Mouse (Mus musculus) kidney, postnatal 0 days (tissue): ENCODE results near the gene Apoa2. TPM values are rescaled to one million over a fixed set of nuclear protein-coding genes. Genes with fewer than 3 reads are reported as not detected.
"Not testable (repeated sequence)": the region's sequence is repeated elsewhere in the genome, so short reads cannot be mapped to it uniquely, and the experiment has no call there.

ENCODE experiments used
- ATAC-seq: fragments of 200-750 bp; cut with Nextera tagmentation; replicated peaks from 2 replicates; pipeline ENCODE4 v1.8.0; 2017; ENCODE audit warnings: low read depth, moderate number of reproducible peaks, moderate TSS enrichment, moderate library complexity; ENCODE audit not compliant: low FRiP score
- DNase-seq: peaks from one replicate; pipeline ENCODE4 v3.0.0-alpha.2; 2016; ENCODE audit warnings: low spot score
- H3K27ac ChIP-seq: fragments of 300-500 bp; sonication (generic); 2 replicates; pipeline ENCODE4 v1.5.1; 2014; ENCODE audit warnings: mild to moderate bottlenecking
- H3K27me3 ChIP-seq: fragments of 300-500 bp; sonication (generic); 2 replicates; pipeline ENCODE4 v1.6.1; 2014; ENCODE audit warnings: low read length, mixed read lengths; ENCODE audit not compliant: insufficient read depth
- H3K36me3 ChIP-seq: fragments of 300-500 bp; sonication (generic); 2 replicates; pipeline ENCODE4 v1.6.1; 2014; ENCODE audit warnings: low read length, mixed read lengths; ENCODE audit not compliant: insufficient read depth
- H3K4me1 ChIP-seq: fragments of 300-500 bp; sonication (generic); replicated peaks from 2 replicates; pipeline ENCODE4 v1.6.1; 2014; ENCODE audit warnings: antibody characterized with exemption, low read length, mixed read lengths; ENCODE audit not compliant: insufficient read depth
- H3K4me2 ChIP-seq: fragments of 300-500 bp; sonication (generic); 2 replicates; pipeline ENCODE4 v1.6.1; 2014; ENCODE audit warnings: mild to moderate bottlenecking, low read length, moderate library complexity, mixed read lengths
- H3K4me3 ChIP-seq: fragments of 300-500 bp; sonication (generic); replicated peaks from 2 replicates; pipeline ENCODE4 v1.5.1; 2014; ENCODE audit warnings: low read depth, low read length
- H3K9ac ChIP-seq: fragments of 300-500 bp; sonication (generic); 2 replicates; pipeline ENCODE4 v1.6.1; 2014; ENCODE audit warnings: low read depth, low read length
- H3K9me3 ChIP-seq: fragments of 300-500 bp; sonication (generic); replicated peaks from 2 replicates; pipeline ENCODE4 v1.6.1; 2016; ENCODE audit warnings: low read length, inconsistent platforms, mixed read lengths
- CTCF ChIP-seq: IDR thresholded peaks from 2 replicates; pipeline ENCODE4 v1.5.1; 2016; ENCODE audit warnings: antibody characterized with exemption, low read depth, mild to moderate bottlenecking, moderate library complexity
- WGBS: fragments of 180-500 bp; shearing (Covaris S2); extraction: QIAGEN DNeasy Blood & Tissue Kit; methylation state at CpG from one replicate; pipeline ENCODE4 v1.1.7; 2014; 5-methylcytosine and 5-hydroxymethylcytosine counted together
- polyA plus RNA-seq: library from polyadenylated mRNA; unstranded; fragments of >200 nt; fragmentation: Nextera tagmentation; extraction: Ambion mirVana; gene quantifications from 2 replicates; pipeline ENCODE4 v1.2.1, GENCODE M21; 2015

The Apoa2 gene
- polyA plus RNA-seq, 1 experiment from 2014 or later, result 21.1 TPM

- ATAC-seq, result 0 out of 2 replicates have a peak, but pooled peaks have one; percentile 41
- no peak for TF ChIP-seq CTCF
- H3K27me3 ChIP-seq, result no peaks in the 10 kb centered on the region
- no peak overlapping the region for H3K9ac ChIP-seq
- H3K9me3 ChIP-seq, result no peaks in the 10 kb centered on the region
- no peak overlapping the region; the same call in 1 of the 2 replicates for H3K4me2 ChIP-seq
- peaks cover 60% of the 10 kb centered on the region for H3K36me3 ChIP-seq
- 0 out of 2 replicates have a peak, but pooled peaks cover 3% of the 10 kb centered on the region for H3K4me1 ChIP-seq
- DNase-seq, result peak; percentile 89
- 42% methylated on average over 15 of the region's 15 CpGs for WGBS
- H3K4me3 ChIP-seq, result no peak overlapping the region
- peak overlapping the region; percentile 71 for H3K27ac ChIP-seq
Measured at GRCm38 (mm10) chr1:171239992-171240744, 15.3 kb downstream of the Apoa2 start.

DNA sequence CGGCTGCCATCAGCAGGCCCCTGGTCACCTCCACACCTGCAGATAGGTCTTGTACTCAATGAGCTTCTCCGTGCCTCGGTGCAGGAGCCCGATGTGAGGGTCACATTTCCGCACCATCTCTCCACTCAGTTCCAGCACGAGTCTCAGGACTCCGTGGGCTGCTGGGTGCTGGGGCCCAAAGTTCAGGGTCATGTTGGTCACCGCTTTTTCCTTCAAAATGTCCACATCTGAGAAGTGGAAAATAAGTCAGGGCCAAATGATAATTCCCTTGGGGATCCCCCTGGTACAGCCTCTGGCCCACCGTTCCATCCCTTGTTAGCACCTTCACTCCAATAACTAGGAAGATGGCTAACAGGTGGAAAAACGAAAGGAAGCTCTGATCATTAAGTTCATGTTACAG is 16.1 kb downstream of the Apoa2 start:
- no peak for TF ChIP-seq CTCF
- DNase-seq (no peak), ATAC-seq (no peak)
- H3K27ac ChIP-seq, result peak overlapping the region; percentile 71
- H3K4me1 ChIP-seq, result peaks cover 7% of the 10 kb centered on the region
- H3K27me3 ChIP-seq, result no peaks in the 10 kb centered on the region
- 78% methylated on average over 10 of the region's 10 CpGs for WGBS
- no peak overlapping the region for H3K4me3 ChIP-seq
- no peak overlapping the region for H3K9ac ChIP-seq
- H3K4me2 ChIP-seq, result no peak overlapping the region
- peaks cover 59% of the 10 kb centered on the region for H3K36me3 ChIP-seq
- no peaks in the 10 kb centered on the region for H3K9me3 ChIP-seq

GRCm38 (mm10) chr1:171241952-171242351 is 17.1 kb downstream of the Apoa2 start:
- H3K4me1 ChIP-seq, result peaks cover 11% of the 10 kb centered on the region
- not testable (repeated sequence) for H3K9ac ChIP-seq, H3K9me3 ChIP-seq, H3K27ac ChIP-seq, H3K4me3 ChIP-seq, DNase-seq, H3K4me2 ChIP-seq, ATAC-seq, H3K27me3 ChIP-seq
- WGBS, result 85% methylated on average over 12 of the region's 12 CpGs
- peaks cover 52% of the 10 kb centered on the region for H3K36me3 ChIP-seq
- peak; percentile 33; the same call in 1 of the 2 replicates for TF ChIP-seq CTCF

GRCm38 (mm10) chr1:171245353-171245752 is 20.5 kb downstream of the Apoa2 start:
- Histone ChIP-seq H3K27me3 (no peaks in the 10 kb centered on the region), H3K9me3 (no peaks in the 10 kb centered on the region), H3K4me1 (peaks cover 22% of the 10 kb centered on the region), H3K4me2 (no peak overlapping the region), H3K36me3 (peaks cover 26% of the 10 kb centered on the region; the same call in 1 of the 2 replicates), H3K27ac (no peak overlapping the region), H3K9ac (no peak overlapping the region), H3K4me3 (no peak overlapping the region)
- no peak for TF ChIP-seq CTCF
- DNase-seq (no peak), ATAC-seq (no peak)
- 86% methylated on average over 8 of the region's 8 CpGs for WGBS

- peak; percentile 100 for DNase-seq
- H3K4me1 ChIP-seq, result peaks cover 29% of the 10 kb centered on the region
- H3K4me2 ChIP-seq, result peak overlapping the region; percentile 75
- peak overlapping the region; percentile 87 for H3K4me3 ChIP-seq
- no peaks in the 10 kb centered on the region for H3K9me3 ChIP-seq
- peak overlapping the region; percentile 78 for H3K27ac ChIP-seq
- H3K9ac ChIP-seq, result peak overlapping the region; percentile 93
- no peaks in the 10 kb centered on the region for H3K27me3 ChIP-seq
- WGBS, result under 1% methylated on average over 41 of the region's 41 CpGs
- ATAC-seq, result peak; percentile 92
- peaks cover 18% of the 10 kb centered on the region; the same call in 1 of the 2 replicates for H3K36me3 ChIP-seq
- peak; percentile 98 for TF ChIP-seq CTCF
Measured at GRCm38 (mm10) chr1:171246709-171247452, 22.0 kb downstream of the Apoa2 start.

DNA sequence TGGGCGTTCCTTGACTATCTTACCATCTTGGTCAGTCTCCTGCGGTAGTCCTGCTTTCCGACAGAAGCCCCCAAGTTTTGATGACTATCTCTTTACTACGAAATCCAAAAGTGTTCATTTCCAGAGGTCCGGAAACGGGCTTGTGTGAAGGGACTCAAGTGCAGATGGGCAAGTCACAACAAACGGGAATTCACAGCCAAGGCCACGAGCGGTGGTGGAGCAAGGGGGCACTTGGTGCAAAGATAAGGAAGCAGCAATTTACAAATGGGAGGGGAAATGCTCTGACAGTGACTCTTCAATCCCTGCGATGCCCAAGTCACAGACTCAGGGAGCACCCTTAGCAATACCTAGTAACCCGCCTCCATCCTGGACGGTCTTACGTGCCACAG is 22.6 kb downstream of the Apoa2 start:
- TF ChIP-seq CTCF, result no peak

More for the DNA sequence above, 22.6 kb downstream of the Apoa2 start:
- DNase-seq (no peak), ATAC-seq (no peak)
- Histone ChIP-seq H3K4me1 (peaks cover 34% of the 10 kb centered on the region), H3K9me3 (no peaks in the 10 kb centered on the region), H3K4me2 (peak overlapping the region; percentile 55), H3K4me3 (peak overlapping the region; percentile 87), H3K27me3 (no peaks in the 10 kb centered on the region), H3K27ac (peak overlapping the region; percentile 75), H3K36me3 (peaks cover 13% of the 10 kb centered on the region; the same call in 1 of the 2 replicates), H3K9ac (peak overlapping the region; percentile 6; the same call in 1 of the 2 replicates)
- WGBS, result 8% methylated on average over 13 of the region's 13 CpGs
